Mouse (Mus musculus) hindbrain, embryonic 10.5 days (tissue): ENCODE data around the gene Sdf4. TPM values are rescaled to one million over a fixed set of nuclear protein-coding genes. Genes with fewer than 3 reads are reported as not detected.

Experiments
- DNase-seq: peaks from one replicate; pipeline ENCODE4 v3.0.0-alpha.2; 2017; ENCODE audit warnings: low spot score
- H3K27ac ChIP-seq: fragments of 300-500 bp; sonication (generic); 2 replicates; pipeline ENCODE4 v1.5.1; 2016; ENCODE audit warnings: mild to moderate bottlenecking, moderate library complexity
- H3K27me3 ChIP-seq: fragments of 300-500 bp; sonication (generic); 2 replicates; pipeline ENCODE4 v1.6.1; 2016; ENCODE audit warnings: mild to moderate bottlenecking; ENCODE audit not compliant: poor library complexity, insufficient read depth, severe bottlenecking
- H3K36me3 ChIP-seq: fragments of 300-500 bp; sonication (generic); 2 replicates; pipeline ENCODE4 v1.6.1; 2016; ENCODE audit warnings: mild to moderate bottlenecking, moderate library complexity
- H3K4me1 ChIP-seq: fragments of 300-500 bp; sonication (generic); replicated peaks from 2 replicates; pipeline ENCODE4 v1.6.1; 2016; ENCODE audit warnings: mild to moderate bottlenecking
- H3K4me3 ChIP-seq: fragments of 300-500 bp; sonication (generic); 2 replicates; pipeline ENCODE4 v1.5.1; 2016; ENCODE audit warnings: mild to moderate bottlenecking, moderate library complexity
- H3K9me3 ChIP-seq: fragments of 300-500 bp; sonication (generic); 2 replicates; pipeline ENCODE4 v1.6.1; 2016; ENCODE audit warnings: mild to moderate bottlenecking, moderate library complexity
- whole genome bisulfite sequencing: fragments of 180-500 bp; shearing (Covaris S2); methylation state at CpG from one replicate; pipeline ENCODE4 v1.1.7; 2016; 5-methylcytosine and 5-hydroxymethylcytosine counted together
- polyA plus RNA-seq: library from polyadenylated mRNA; unstranded; fragments of >200 nt; fragmentation: Nextera tagmentation; extraction: Ambion mirVana; gene quantifications from 2 replicates; pipeline ENCODE4 v1.2.1, GENCODE M21; 2016

The Sdf4 gene
- polyA plus RNA-seq, 1 experiment from 2014 or later = 131 TPM

DNA sequence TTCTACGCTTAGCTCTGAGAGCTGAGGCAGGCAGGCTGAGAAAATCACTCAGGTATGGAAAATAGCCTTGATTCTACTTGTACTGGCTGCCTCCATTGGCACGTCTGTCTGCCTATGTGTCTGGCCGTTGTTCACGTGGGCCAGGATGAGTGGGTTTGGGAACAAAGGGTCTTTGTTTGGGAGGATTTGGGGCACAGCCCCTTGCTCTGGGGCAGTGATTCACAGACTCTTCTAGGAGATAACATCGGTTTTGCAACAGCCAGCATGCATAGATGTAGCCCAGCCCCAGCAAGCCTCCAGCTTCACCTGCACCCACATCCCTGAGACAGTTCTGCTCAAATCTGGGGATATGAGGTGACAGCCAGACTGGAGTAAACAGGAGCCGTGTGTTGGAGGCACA is 20.0 kb upstream of the Sdf4 start:
- Histone ChIP-seq H3K27me3 (no peaks in the 10 kb centered on the region), H3K4me1 (peaks cover 15% of the 10 kb centered on the region), H3K36me3 (no peaks in the 10 kb centered on the region), H3K27ac (peak overlapping the region; percentile 67), H3K4me3 (no peak overlapping the region), H3K9me3 (peaks cover 8% of the 10 kb centered on the region)
- WGBS = 59% methylated on average over 6 of the region's 6 CpGs
- no peak for DNase-seq

GRCm38 (mm10) chr4:155973239-155973638 is 19.4 kb upstream of the Sdf4 start:
- no peaks in the 10 kb centered on the region for H3K36me3 ChIP-seq
- no peak overlapping the region for H3K4me3 ChIP-seq
- no peak for DNase-seq
- peaks cover 15% of the 10 kb centered on the region for H3K4me1 ChIP-seq
- H3K27me3 ChIP-seq = no peaks in the 10 kb centered on the region
- H3K27ac ChIP-seq = peak overlapping the region; percentile 67
- WGBS = 79% methylated on average over 2 of the region's 2 CpGs
- peaks cover 8% of the 10 kb centered on the region for H3K9me3 ChIP-seq

GRCm38 (mm10) chr4:155981436-155982082 is 11.1 kb upstream of the Sdf4 start:
- H3K27me3 ChIP-seq = no peaks in the 10 kb centered on the region
- DNase-seq = no peak
- peaks cover 11% of the 10 kb centered on the region for H3K9me3 ChIP-seq
- H3K4me1 ChIP-seq = peaks cover 9% of the 10 kb centered on the region
- no peak overlapping the region for H3K4me3 ChIP-seq
- H3K36me3 ChIP-seq = no peaks in the 10 kb centered on the region
- WGBS = 81% methylated on average over 12 of the region's 12 CpGs
- no peak overlapping the region for H3K27ac ChIP-seq

DNA sequence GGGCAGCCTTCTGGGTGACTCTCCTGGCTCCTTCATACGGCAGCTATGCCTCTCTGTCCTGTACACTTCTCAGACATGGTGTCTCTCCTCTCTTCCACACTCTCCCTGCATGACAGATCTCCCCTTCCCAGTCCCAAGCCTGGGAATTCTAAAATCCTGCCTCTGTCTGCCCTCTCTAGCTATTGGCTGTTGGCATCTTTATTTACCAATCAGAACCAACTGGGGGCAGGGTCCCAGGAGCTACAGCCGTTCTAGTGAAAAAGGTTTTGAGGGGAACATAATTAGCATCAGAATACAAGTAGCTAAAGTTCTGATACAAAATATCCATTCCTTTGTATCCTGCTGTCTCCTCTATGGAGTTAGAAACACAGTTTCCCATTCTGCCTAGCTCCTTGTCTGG is 8.9 kb upstream of the Sdf4 start:
- H3K27me3 ChIP-seq = no peaks in the 10 kb centered on the region
- H3K9me3 ChIP-seq = no peaks in the 10 kb centered on the region
- H3K4me1 ChIP-seq = peaks cover 9% of the 10 kb centered on the region
- DNase-seq = no peak
- no peak overlapping the region for H3K27ac ChIP-seq
- WGBS = 17% methylated on average over 2 of the region's 2 CpGs
- H3K36me3 ChIP-seq = no peaks in the 10 kb centered on the region; the same call in 1 of the 2 replicates
- no peak overlapping the region for H3K4me3 ChIP-seq

- H3K27me3 ChIP-seq = no peaks in the 10 kb centered on the region
- H3K27ac ChIP-seq = peak overlapping the region; percentile 97
- DNase-seq = peak; percentile 10
- peak overlapping the region; percentile 91 for H3K4me3 ChIP-seq
- peaks cover 36% of the 10 kb centered on the region for H3K4me1 ChIP-seq
- 85% methylated on average over 22 of the region's 22 CpGs for WGBS
- peaks cover 25% of the 10 kb centered on the region for H3K36me3 ChIP-seq
- H3K9me3 ChIP-seq = no peaks in the 10 kb centered on the region
Observed at GRCm38 (mm10) chr4:155991211-155991907, 1.3 kb upstream of the Sdf4 start.

DNA sequence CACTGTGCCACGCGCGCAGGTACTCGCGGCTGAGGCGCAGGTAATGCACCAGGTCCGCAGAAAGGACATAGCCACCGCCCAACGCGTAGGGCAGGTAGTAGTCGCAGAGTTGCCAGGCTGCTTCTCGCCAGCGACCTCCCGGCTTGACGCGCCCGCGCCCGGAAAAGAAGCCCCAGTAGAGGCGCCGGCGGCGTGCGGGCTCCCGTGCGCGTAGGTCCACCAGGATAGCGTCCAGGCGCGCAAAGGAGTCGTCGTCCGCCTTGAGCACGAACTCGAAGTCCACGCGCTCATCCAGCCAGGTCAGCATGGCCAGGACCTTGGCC is 803 bp upstream of the Sdf4 start:
- H3K4me3 ChIP-seq = peak overlapping the region; percentile 91
- DNase-seq = no peak
- H3K27me3 ChIP-seq = no peaks in the 10 kb centered on the region
- peaks cover 30% of the 10 kb centered on the region for H3K36me3 ChIP-seq
- H3K4me1 ChIP-seq = peaks cover 36% of the 10 kb centered on the region
- no peaks in the 10 kb centered on the region for H3K9me3 ChIP-seq
- WGBS = 26% methylated on average over 37 of the region's 37 CpGs
- peak overlapping the region; percentile 97 for H3K27ac ChIP-seq

DNA sequence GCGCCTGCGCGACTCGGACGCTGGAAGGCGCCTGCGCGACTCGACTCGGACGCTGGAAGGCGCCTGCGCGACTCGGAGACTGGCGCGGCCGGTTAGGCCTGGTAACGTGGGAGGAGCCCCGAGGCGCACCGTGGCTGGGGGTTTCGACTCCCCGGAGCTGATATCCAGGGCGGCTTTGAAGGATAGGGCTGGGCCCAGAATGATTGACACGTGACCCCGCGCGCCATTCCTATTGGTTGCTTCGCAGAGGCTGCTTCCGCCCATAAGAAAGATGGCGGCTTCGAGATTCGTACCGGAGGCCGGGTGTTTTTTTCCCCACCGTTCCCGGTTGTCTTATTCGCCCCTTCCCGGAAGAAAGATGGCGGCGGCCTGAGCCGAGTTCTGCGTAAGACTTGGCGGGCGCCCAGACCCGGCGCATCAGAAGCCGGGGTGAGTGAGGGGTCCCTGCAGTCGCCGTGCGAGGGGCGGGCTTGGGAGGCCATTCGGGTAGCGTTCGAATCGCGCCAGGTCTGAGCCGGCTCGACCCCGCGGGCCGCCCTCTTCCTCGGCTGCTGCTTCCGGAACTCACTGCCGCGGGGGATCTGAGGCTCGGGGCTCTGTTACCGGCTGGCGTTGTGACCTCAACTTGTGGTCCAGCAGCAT is 355 bp downstream of the Sdf4 start:
- no peaks in the 10 kb centered on the region for H3K9me3 ChIP-seq
- peak overlapping the region; percentile 97 for H3K27ac ChIP-seq
- peaks cover 41% of the 10 kb centered on the region for H3K36me3 ChIP-seq
- peak overlapping the region; percentile 91 for H3K4me3 ChIP-seq
- peak; percentile 96 for DNase-seq
- peaks cover 36% of the 10 kb centered on the region for H3K4me1 ChIP-seq
- under 1% methylated on average over 70 of the region's 70 CpGs for WGBS
- no peaks in the 10 kb centered on the region for H3K27me3 ChIP-seq

DNA sequence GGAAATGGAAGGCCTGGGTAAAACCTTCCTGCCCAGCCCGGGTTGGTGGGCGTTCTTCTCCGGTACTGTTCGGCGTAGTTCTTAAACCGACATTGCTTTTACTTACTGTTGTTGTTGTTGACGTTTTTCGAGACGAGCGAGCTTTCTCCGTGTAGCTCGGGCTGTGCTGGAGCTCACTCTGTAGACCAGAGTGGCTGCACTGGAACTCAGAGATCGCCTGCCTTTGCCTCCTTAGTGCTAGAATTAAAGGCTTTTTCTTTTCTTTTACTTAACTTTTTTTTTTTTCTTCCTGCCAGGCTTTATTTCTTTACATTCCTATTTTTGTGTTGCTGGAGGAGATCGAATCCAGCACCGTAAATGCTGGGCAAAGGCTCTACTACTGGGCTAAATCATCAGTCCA is 934 bp downstream of the Sdf4 start:
- no peaks in the 10 kb centered on the region for H3K27me3 ChIP-seq
- DNase-seq = no peak
- peak overlapping the region; percentile 91 for H3K4me3 ChIP-seq
- peaks cover 47% of the 10 kb centered on the region for H3K36me3 ChIP-seq
- peak overlapping the region; percentile 97 for H3K27ac ChIP-seq
- WGBS = 5% methylated on average over 15 of the region's 15 CpGs
- H3K4me1 ChIP-seq = peaks cover 36% of the 10 kb centered on the region
- no peaks in the 10 kb centered on the region for H3K9me3 ChIP-seq

DNA sequence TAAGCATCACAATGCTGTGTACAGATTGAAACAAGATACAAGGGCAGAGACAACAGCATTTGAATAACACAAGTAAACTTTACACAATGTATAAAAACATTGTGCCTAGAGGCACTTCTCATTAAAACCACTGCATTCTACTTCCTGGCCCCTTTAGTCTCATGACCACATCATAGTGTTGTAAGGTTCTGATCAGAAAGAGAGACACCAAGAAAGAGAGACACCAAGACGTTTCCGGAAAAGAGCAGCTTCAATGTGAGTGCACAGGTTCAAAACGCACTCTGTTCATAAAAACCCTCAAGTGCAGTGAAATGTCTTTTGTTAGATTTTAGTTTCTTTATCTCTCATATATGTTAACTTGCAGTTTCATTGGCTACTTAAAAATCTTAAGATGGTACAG is 11.4 kb downstream of the Sdf4 start:
- WGBS = 93% methylated on average over 3 of the region's 3 CpGs
- DNase-seq = no peak
- Histone ChIP-seq H3K9me3 (no peaks in the 10 kb centered on the region), H3K27me3 (no peaks in the 10 kb centered on the region), H3K4me1 (no peaks in the 10 kb centered on the region), H3K36me3 (peaks cover 94% of the 10 kb centered on the region), H3K4me3 (no peak overlapping the region), H3K27ac (no peak overlapping the region)

DNA sequence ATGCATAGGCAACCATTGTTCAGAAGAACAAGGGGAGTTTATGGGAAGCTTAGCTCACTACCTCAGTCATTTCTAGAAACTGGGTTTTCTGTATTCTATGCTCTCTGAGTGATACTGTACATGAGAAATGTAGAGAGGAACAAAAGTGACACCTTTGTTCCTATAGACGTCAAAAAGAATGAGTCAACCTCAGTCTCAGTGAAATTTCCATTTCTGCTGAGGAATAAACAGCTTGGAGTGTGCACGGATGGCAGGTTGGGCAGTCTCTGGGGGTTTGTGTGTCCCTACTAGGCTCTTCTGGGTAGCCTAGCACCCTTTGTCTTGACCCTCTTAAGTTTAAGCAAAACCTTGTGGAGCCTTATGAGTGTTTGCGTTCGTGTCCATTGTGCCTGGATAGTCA is 15.7 kb downstream of the Sdf4 start:
- H3K27me3 ChIP-seq = no peaks in the 10 kb centered on the region
- peaks cover 98% of the 10 kb centered on the region for H3K36me3 ChIP-seq
- no peaks in the 10 kb centered on the region for H3K9me3 ChIP-seq
- no peak overlapping the region for H3K27ac ChIP-seq
- 94% methylated on average over 4 of the region's 4 CpGs for WGBS
- H3K4me3 ChIP-seq = no peak overlapping the region
- H3K4me1 ChIP-seq = no peaks in the 10 kb centered on the region
- DNase-seq = no peak

- no peaks in the 10 kb centered on the region for H3K4me1 ChIP-seq
- WGBS = 86% methylated on average over 8 of the region's 8 CpGs
- H3K4me3 ChIP-seq = no peak within 1 kb of the TSS
- no peak for DNase-seq
- H3K9me3 ChIP-seq = no peaks in the 10 kb centered on the region
- H3K36me3 ChIP-seq = peaks cover 81% of the 10 kb centered on the region
- H3K27ac ChIP-seq = no peak within 1 kb of the TSS
- no peaks in the 10 kb centered on the region for H3K27me3 ChIP-seq
Observed at GRCm38 (mm10) chr4:156013637-156014036, 21.0 kb downstream of the Sdf4 start, which contains the start of gene Tnfrsf4. Tnfrsf4 (plus strand) TSS chr4:156013843.

GRCm38 (mm10) chr4:156014436-156014835 is 21.8 kb downstream of the Sdf4 start:
- no peak overlapping the region for H3K4me3 ChIP-seq
- no peak for DNase-seq
- WGBS = 89% methylated on average over 2 of the region's 2 CpGs
- H3K9me3 ChIP-seq = no peaks in the 10 kb centered on the region
- H3K27ac ChIP-seq = no peak overlapping the region
- peaks cover 73% of the 10 kb centered on the region for H3K36me3 ChIP-seq
- H3K27me3 ChIP-seq = no peaks in the 10 kb centered on the region
- no peaks in the 10 kb centered on the region for H3K4me1 ChIP-seq

GRCm38 (mm10) chr4:156019771-156020170 is 27.1 kb downstream of the Sdf4 start:
- WGBS = 90% methylated on average over 12 of the region's 12 CpGs
- Histone ChIP-seq H3K9me3 (no peaks in the 10 kb centered on the region), H3K27me3 (no peaks in the 10 kb centered on the region), H3K4me3 (no peak overlapping the region), H3K4me1 (no peaks in the 10 kb centered on the region), H3K36me3 (peaks cover 45% of the 10 kb centered on the region), H3K27ac (no peak overlapping the region)
- DNase-seq = no peak
